Mouse (Mus musculus) forebrain, embryonic 14.5 days (tissue): ENCODE measurements around the gene Scn10a. TPM values are rescaled to one million over a fixed set of nuclear protein-coding genes. Genes with fewer than 3 reads are reported as not detected.
A peak's percentile ranks its signal among the peaks of the same experiment; 100 is the strongest.

Experiments used
- ATAC-seq: fragments of 200-750 bp; cut with Nextera tagmentation; 2 replicates; pipeline ENCODE4 v1.8.0; 2017; ENCODE audit warnings: mild to moderate bottlenecking, moderate library complexity
- DNase-seq: peaks from one replicate; pipeline ENCODE4 v3.0.0-alpha.2; 2015; ENCODE audit warnings: low spot score
- H3K27ac ChIP-seq: fragments of 300-500 bp; sonication (generic); 2 replicates; pipeline ENCODE4 v1.5.1; 2014; ENCODE audit warnings: low read depth, mild to moderate bottlenecking, control low read depth, low read length, moderate library complexity
- H3K27me3 ChIP-seq: fragments of 300-500 bp; sonication (generic); replicated peaks from 2 replicates; pipeline ENCODE4 v1.6.1; 2014; ENCODE audit warnings: low read length, control low read depth, mixed read lengths; ENCODE audit not compliant: control insufficient read depth, insufficient read depth
- H3K36me3 ChIP-seq: fragments of 300-500 bp; sonication (generic); 2 replicates; pipeline ENCODE4 v1.6.1; 2014; ENCODE audit warnings: low read length, control low read depth; ENCODE audit not compliant: control insufficient read depth, insufficient read depth
- H3K4me1 ChIP-seq: fragments of 300-500 bp; sonication (generic); 2 replicates; pipeline ENCODE4 v1.6.1; 2014; ENCODE audit warnings: antibody characterized with exemption, low read length, control low read depth; ENCODE audit not compliant: control insufficient read depth, insufficient read depth
- H3K4me2 ChIP-seq: fragments of 300-500 bp; sonication (generic); 2 replicates; pipeline ENCODE4 v1.6.1; 2014; ENCODE audit warnings: mild to moderate bottlenecking, control low read depth, low read length
- H3K4me3 ChIP-seq: fragments of 300-500 bp; sonication (generic); 2 replicates; pipeline ENCODE4 v1.5.1; 2014; ENCODE audit warnings: low read depth, low read length, control low read depth
- H3K9ac ChIP-seq: fragments of 300-500 bp; sonication (generic); 2 replicates; pipeline ENCODE4 v1.6.1; 2014; ENCODE audit warnings: mild to moderate bottlenecking, low read length, control low read depth, moderate library complexity
- H3K9me3 ChIP-seq: fragments of 300-500 bp; sonication (generic); replicated peaks from 2 replicates; pipeline ENCODE4 v1.6.1; 2016; ENCODE audit warnings: low read length, control low read depth, mixed read lengths; ENCODE audit not compliant: control insufficient read depth
- WGBS: fragments of 180-500 bp; shearing (Covaris S2); extraction: QIAGEN DNeasy Blood & Tissue Kit; methylation state at CpG from one replicate; pipeline ENCODE4 v1.1.7; 2014; 5-methylcytosine and 5-hydroxymethylcytosine counted together
- polyA plus RNA-seq: library from polyadenylated mRNA; unstranded; fragments of >200 nt; fragmentation: Nextera tagmentation; extraction: Ambion mirVana; gene quantifications from 2 replicates; pipeline ENCODE4 v1.2.1, GENCODE M21; 2014

Gene Scn10a
- polyA plus RNA-seq, 1 experiment from 2014 or later: 0.11 TPM

DNA sequence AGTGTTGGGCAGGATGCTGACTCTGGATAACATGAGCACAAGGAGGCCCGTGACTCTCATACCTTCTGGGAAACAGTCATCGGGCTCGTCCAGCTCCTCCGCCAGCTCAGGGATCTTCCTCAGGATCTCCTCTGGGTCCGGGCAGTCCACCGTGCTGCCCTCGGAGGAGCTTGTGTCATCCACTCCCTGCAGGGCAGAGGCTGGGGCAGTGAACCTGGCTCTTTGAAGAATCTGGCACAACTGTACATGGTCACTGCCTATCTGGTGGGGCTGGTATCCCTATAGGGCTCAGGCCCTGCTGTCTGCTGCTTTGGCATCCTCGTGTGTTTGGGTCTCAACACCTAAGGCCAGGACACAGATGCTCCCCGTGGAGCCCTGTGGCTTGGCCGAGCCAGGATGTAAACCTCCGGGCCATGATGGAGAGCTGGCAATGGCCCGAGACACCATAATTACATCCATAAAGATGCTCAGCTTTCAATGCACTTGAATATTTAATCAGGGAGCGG is 87.7 kb downstream of the Scn10a start:
- H3K36me3 ChIP-seq: no peaks in the 10 kb centered on the region
- no peak overlapping the region for H3K9ac ChIP-seq
- DNase-seq (no peak), ATAC-seq (0 out of 2 replicates have a peak, but pooled peaks have one; percentile 32)
- no peak overlapping the region for H3K4me3 ChIP-seq
- WGBS: 69% methylated on average over 13 of the region's 13 CpGs
- H3K4me1 ChIP-seq: peaks cover 11% of the 10 kb centered on the region; the same call in 1 of the 2 replicates
- no peaks in the 10 kb centered on the region for H3K9me3 ChIP-seq
- H3K4me2 ChIP-seq: no peak overlapping the region
- H3K27me3 ChIP-seq: no peaks in the 10 kb centered on the region
- no peak overlapping the region for H3K27ac ChIP-seq

DNA sequence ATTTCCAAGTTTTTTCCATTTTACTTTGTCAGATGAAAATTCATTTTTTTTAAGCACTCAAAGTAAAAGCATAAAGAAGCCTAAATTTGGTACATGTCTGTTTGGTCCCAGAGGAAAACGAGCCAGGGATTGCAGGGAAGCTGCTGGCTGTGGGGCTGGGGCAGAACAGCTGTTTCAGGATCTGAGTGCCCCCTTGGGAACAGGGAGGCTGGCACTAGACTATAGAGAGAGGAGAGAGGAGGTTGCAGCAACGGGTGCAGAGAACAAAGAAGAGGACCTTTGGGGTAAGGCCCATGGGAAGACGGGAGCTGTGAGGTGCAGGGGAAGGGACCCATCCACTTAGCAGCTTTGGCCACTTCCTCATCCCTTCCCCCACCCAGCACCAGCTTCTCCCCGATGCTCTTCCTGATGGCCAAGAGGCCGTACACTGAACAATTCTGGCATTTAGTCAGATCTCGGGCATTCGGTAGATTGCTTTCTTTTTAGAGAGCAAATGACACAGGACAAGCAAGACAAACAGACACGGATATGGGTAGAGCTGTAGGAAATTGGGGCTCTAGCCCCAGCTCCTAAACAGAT is 90.3 kb downstream of the Scn10a start:
- Histone ChIP-seq H3K9ac (no peak overlapping the region), H3K9me3 (no peaks in the 10 kb centered on the region), H3K27me3 (no peaks in the 10 kb centered on the region), H3K4me2 (no peak overlapping the region), H3K27ac (no peak overlapping the region), H3K4me3 (no peak overlapping the region), H3K36me3 (no peaks in the 10 kb centered on the region), H3K4me1 (peaks cover 11% of the 10 kb centered on the region; the same call in 1 of the 2 replicates)
- no peak for DNase-seq
- 76% methylated on average over 8 of the region's 8 CpGs for WGBS
- no peak for ATAC-seq

GRCm38 (mm10) chr9:119627227-119627626 is 91.9 kb downstream of the Scn10a start:
- no peaks in the 10 kb centered on the region for H3K9me3 ChIP-seq
- no peaks in the 10 kb centered on the region for H3K27me3 ChIP-seq
- ATAC-seq: no peak
- peaks cover 7% of the 10 kb centered on the region; the same call in 1 of the 2 replicates for H3K4me1 ChIP-seq
- H3K27ac ChIP-seq: no peak overlapping the region
- DNase-seq: no peak
- H3K36me3 ChIP-seq: no peaks in the 10 kb centered on the region
- no peak overlapping the region for H3K4me3 ChIP-seq
- 84% methylated on average over 6 of the region's 6 CpGs for WGBS
- no peak overlapping the region for H3K9ac ChIP-seq
- H3K4me2 ChIP-seq: no peak overlapping the region

DNA sequence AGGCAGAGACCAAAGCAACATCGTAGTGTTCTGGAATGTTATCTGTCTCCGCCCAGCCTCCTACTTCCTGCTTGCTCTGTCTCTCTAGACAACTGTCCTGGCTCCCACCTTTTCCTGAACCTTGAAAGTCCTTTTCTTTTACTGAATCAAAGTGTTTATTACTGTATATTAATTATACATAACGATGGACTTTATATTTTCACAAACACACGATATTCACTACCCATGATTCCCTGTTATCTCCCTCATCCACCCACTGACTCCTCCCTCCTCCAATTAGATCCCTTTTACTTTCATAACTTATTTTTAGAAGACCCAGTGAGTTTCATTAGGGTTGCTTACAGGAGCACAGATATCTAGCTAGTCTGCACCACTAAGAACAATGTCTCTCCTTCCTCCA is 95.0 kb downstream of the Scn10a start:
- Histone ChIP-seq H3K36me3 (no peaks in the 10 kb centered on the region), H3K4me2 (no peak overlapping the region), H3K9ac (no peak overlapping the region), H3K27ac (no peak overlapping the region), H3K4me1 (no peaks in the 10 kb centered on the region), H3K27me3 (no peaks in the 10 kb centered on the region), H3K9me3 (no peaks in the 10 kb centered on the region), H3K4me3 (no peak overlapping the region)
- DNase-seq: no peak
- ATAC-seq: no peak
- WGBS: 82% methylated on average over 4 of the region's 4 CpGs

- DNase-seq: no peak
- no peak overlapping the region for H3K27ac ChIP-seq
- H3K4me1 ChIP-seq: no peaks in the 10 kb centered on the region
- H3K36me3 ChIP-seq: no peaks in the 10 kb centered on the region
- ATAC-seq: no peak
- H3K9me3 ChIP-seq: no peaks in the 10 kb centered on the region
- H3K9ac ChIP-seq: no peak overlapping the region
- H3K4me2 ChIP-seq: no peak overlapping the region
- no peak overlapping the region for H3K4me3 ChIP-seq
- H3K27me3 ChIP-seq: no peaks in the 10 kb centered on the region
- 87% methylated on average over 6 of the region's 6 CpGs for WGBS
Observed at GRCm38 (mm10) chr9:119614798-119615197, 104.3 kb downstream of the Scn10a start.

GRCm38 (mm10) chr9:119610563-119611166 is 108.5 kb downstream of the Scn10a start:
- ATAC-seq: no peak
- H3K4me2 ChIP-seq: no peak overlapping the region
- H3K4me1 ChIP-seq: no peaks in the 10 kb centered on the region
- no peak overlapping the region for H3K4me3 ChIP-seq
- H3K9ac ChIP-seq: no peak overlapping the region
- H3K27me3 ChIP-seq: no peaks in the 10 kb centered on the region
- no peaks in the 10 kb centered on the region for H3K9me3 ChIP-seq
- H3K36me3 ChIP-seq: no peaks in the 10 kb centered on the region
- WGBS: 80% methylated on average over 7 of the region's 7 CpGs
- DNase-seq: no peak
- no peak overlapping the region for H3K27ac ChIP-seq

DNA sequence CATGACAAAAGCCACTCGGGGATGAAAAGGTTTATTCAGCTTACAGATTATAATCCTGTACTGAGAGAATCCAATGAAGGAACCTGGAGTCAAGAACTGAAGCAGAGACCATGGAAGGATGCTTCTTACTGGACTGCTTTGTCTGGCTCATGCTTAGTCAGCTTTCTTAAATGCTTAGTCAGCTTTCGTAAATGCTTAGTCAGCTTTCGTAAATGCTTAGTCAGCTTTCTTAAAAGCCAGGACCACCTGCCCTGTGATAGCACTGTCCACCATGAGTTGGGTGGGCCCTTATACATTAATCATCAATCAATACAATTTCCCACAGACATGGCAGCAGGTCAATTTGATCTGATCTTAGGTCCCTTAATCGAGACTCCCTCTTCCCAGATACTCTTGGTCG is 112.2 kb downstream of the Scn10a start:
- Histone ChIP-seq H3K4me1 (no peaks in the 10 kb centered on the region), H3K36me3 (no peaks in the 10 kb centered on the region), H3K9ac (no peak overlapping the region), H3K9me3 (no peaks in the 10 kb centered on the region), H3K4me2 (no peak overlapping the region), H3K27ac (no peak overlapping the region), H3K27me3 (no peaks in the 10 kb centered on the region), H3K4me3 (no peak overlapping the region)
- 94% methylated on average over 5 of the region's 5 CpGs for WGBS
- ATAC-seq (no peak), DNase-seq (no peak)

- Histone ChIP-seq H3K4me1 (no peaks in the 10 kb centered on the region), H3K9ac (no peak overlapping the region), H3K27me3 (no peaks in the 10 kb centered on the region), H3K4me2 (no peak overlapping the region), H3K4me3 (no peak overlapping the region), H3K27ac (no peak overlapping the region), H3K9me3 (no peaks in the 10 kb centered on the region), H3K36me3 (no peaks in the 10 kb centered on the region)
- ATAC-seq (no peak), DNase-seq (no peak)
- WGBS: 61% methylated on average over 8 of the region's 8 CpGs
Observed at GRCm38 (mm10) chr9:119604607-119605006, 114.5 kb downstream of the Scn10a start.

GRCm38 (mm10) chr9:119598501-119598900 is 120.6 kb downstream of the Scn10a start:
- no peak overlapping the region for H3K9ac ChIP-seq
- WGBS: 92% methylated on average over 10 of the region's 10 CpGs
- no peaks in the 10 kb centered on the region for H3K27me3 ChIP-seq
- H3K9me3 ChIP-seq: no peaks in the 10 kb centered on the region
- H3K4me2 ChIP-seq: no peak overlapping the region
- H3K27ac ChIP-seq: no peak overlapping the region
- ATAC-seq (no peak), DNase-seq (no peak)
- H3K4me1 ChIP-seq: no peaks in the 10 kb centered on the region
- no peak overlapping the region for H3K4me3 ChIP-seq
- no peaks in the 10 kb centered on the region for H3K36me3 ChIP-seq
